Mouse (Mus musculus): ENCODE data around the gene Dip2c. TPM values are rescaled to one million over a fixed set of nuclear protein-coding genes. Genes with fewer than 3 reads are reported as not detected.
A peak's percentile ranks its signal among the peaks of the same experiment; 100 is the strongest.

Dip2c gene
- polyA plus RNA-seq, 1 experiment from 2014 or later = 0.83 TPM

GRCm38 (mm10) chr13:9695403-9695802, 419.1 kb downstream of the Dip2c start:
- Histone ChIP-seq H3K4me3 (ENCODE audit: low read depth, low read length) (no peak overlapping the region), H3K9ac (replicated peaks) (no peak overlapping the region), H3K27me3 (ENCODE audit: insufficient read depth, low read length) (no peaks in the 10 kb centered on the region), H3K4me2 (ENCODE audit: low read depth, low read length) (no peak overlapping the region), H3K36me3 (replicated peaks; ENCODE audit: insufficient read depth, low read length) (peaks cover 45% of the 10 kb centered on the region), H3K4me1 (ENCODE audit: insufficient read depth) (no peaks in the 10 kb centered on the region), H3K27ac (ENCODE audit: low read depth) (no peak overlapping the region), H3K9me3 (ENCODE audit: low read length) (no peaks in the 10 kb centered on the region)
- ATAC-seq (no peak), DNase-seq (no peak)
- TF ChIP-seq CTCF (IDR thresholded peaks at IDR 0.05; ENCODE audit: low read depth) = no peak
- no peak for TF ChIP-seq EP300 (IDR thresholded peaks at IDR 0.05; ENCODE audit: low read depth)
- 81% methylated on average over 4 of the region's 4 CpGs for WGBS (ENCODE audit: insufficient replicate concordance)

- Histone ChIP-seq H3K27me3 (ENCODE audit: insufficient read depth, low read length) (no peaks in the 10 kb centered on the region), H3K27ac (ENCODE audit: low read depth) (no peak overlapping the region), H3K4me2 (ENCODE audit: low read depth, low read length) (no peak overlapping the region), H3K9ac (replicated peaks) (no peak overlapping the region), H3K4me1 (ENCODE audit: insufficient read depth) (no peaks in the 10 kb centered on the region), H3K36me3 (replicated peaks; ENCODE audit: insufficient read depth, low read length) (peaks cover 41% of the 10 kb centered on the region), H3K4me3 (ENCODE audit: low read depth, low read length) (no peak overlapping the region), H3K9me3 (ENCODE audit: low read length) (no peaks in the 10 kb centered on the region)
- DNase-seq (no peak), ATAC-seq (no peak)
- TF ChIP-seq CTCF (IDR thresholded peaks at IDR 0.05; ENCODE audit: low read depth) = no peak
- TF ChIP-seq EP300 (IDR thresholded peaks at IDR 0.05; ENCODE audit: low read depth) = no peak
Observed at GRCm38 (mm10) chr13:9695809-9696208, 419.5 kb downstream of the Dip2c start.

GRCm38 (mm10) chr13:9697340-9697739, 421.0 kb downstream of the Dip2c start:
- Histone ChIP-seq H3K4me1 (ENCODE audit: insufficient read depth) (no peaks in the 10 kb centered on the region), H3K9me3 (ENCODE audit: low read length) (no peaks in the 10 kb centered on the region), H3K27ac (ENCODE audit: low read depth) (no peak overlapping the region), H3K4me3 (ENCODE audit: low read depth, low read length) (no peak overlapping the region), H3K36me3 (replicated peaks; ENCODE audit: insufficient read depth, low read length) (peaks cover 29% of the 10 kb centered on the region), H3K27me3 (ENCODE audit: insufficient read depth, low read length) (no peaks in the 10 kb centered on the region), H3K4me2 (ENCODE audit: low read depth, low read length) (no peak overlapping the region), H3K9ac (replicated peaks) (no peak overlapping the region)
- ATAC-seq (no peak), DNase-seq (no peak)
- 87% methylated on average over 4 of the region's 4 CpGs for WGBS (ENCODE audit: insufficient replicate concordance)
- TF ChIP-seq CTCF (IDR thresholded peaks at IDR 0.05; ENCODE audit: low read depth) = no peak
- no peak for TF ChIP-seq EP300 (IDR thresholded peaks at IDR 0.05; ENCODE audit: low read depth)

- Histone ChIP-seq H3K36me3 (replicated peaks; ENCODE audit: insufficient read depth, low read length) (0 out of 2 replicates have a peak, but pooled peaks cover 8% of the 10 kb centered on the region), H3K4me3 (ENCODE audit: low read depth, low read length) (no peak overlapping the region), H3K27me3 (ENCODE audit: insufficient read depth, low read length) (no peaks in the 10 kb centered on the region), H3K9me3 (ENCODE audit: low read length) (no peaks in the 10 kb centered on the region), H3K4me1 (ENCODE audit: insufficient read depth) (0 out of 2 replicates have a peak, but pooled peaks cover 3% of the 10 kb centered on the region), H3K27ac (ENCODE audit: low read depth) (peak overlapping the region; percentile 39; the same call in 1 of the 2 replicates), H3K4me2 (ENCODE audit: low read depth, low read length) (no peak overlapping the region), H3K9ac (replicated peaks) (no peak overlapping the region)
- ATAC-seq (peak; percentile 96), DNase-seq (peak; percentile 29)
- TF ChIP-seq EP300 (IDR thresholded peaks at IDR 0.05; ENCODE audit: low read depth) = no peak
- no peak for TF ChIP-seq CTCF (IDR thresholded peaks at IDR 0.05; ENCODE audit: low read depth)
- WGBS (ENCODE audit: insufficient replicate concordance) = 60% methylated on average over 12 of the region's 12 CpGs
Observed at GRCm38 (mm10) chr13:9702615-9703235, 426.4 kb downstream of the Dip2c start.

- WGBS (ENCODE audit: insufficient replicate concordance) = 88% methylated on average over 8 of the region's 8 CpGs
- TF ChIP-seq EP300 (IDR thresholded peaks at IDR 0.05; ENCODE audit: low read depth) (no peak), CTCF (IDR thresholded peaks at IDR 0.05; ENCODE audit: low read depth) (no peak)
- Histone ChIP-seq H3K27ac (ENCODE audit: low read depth) (no peak overlapping the region), H3K4me1 (ENCODE audit: insufficient read depth) (0 out of 2 replicates have a peak, but pooled peaks cover 3% of the 10 kb centered on the region), H3K9me3 (ENCODE audit: low read length) (no peaks in the 10 kb centered on the region), H3K4me3 (ENCODE audit: low read depth, low read length) (no peak overlapping the region), H3K4me2 (ENCODE audit: low read depth, low read length) (no peak overlapping the region), H3K27me3 (ENCODE audit: insufficient read depth, low read length) (no peaks in the 10 kb centered on the region), H3K9ac (replicated peaks) (no peak overlapping the region), H3K36me3 (replicated peaks; ENCODE audit: insufficient read depth, low read length) (peaks cover 11% of the 10 kb centered on the region; the same call in 1 of the 2 replicates)
- ATAC-seq (no peak), DNase-seq (no peak)
Observed at GRCm38 (mm10) chr13:9706720-9707119, 430.4 kb downstream of the Dip2c start.

GRCm38 (mm10) chr13:9708433-9709240, 432.3 kb downstream of the Dip2c start:
- no peak overlapping the region for H3K27ac ChIP-seq (ENCODE audit: low read depth)
- 86% methylated on average over 7 of the region's 7 CpGs for WGBS (ENCODE audit: insufficient replicate concordance)
- H3K4me1 ChIP-seq (ENCODE audit: insufficient read depth) = no peaks in the 10 kb centered on the region
- H3K4me3 ChIP-seq (ENCODE audit: low read depth, low read length) = no peak overlapping the region
- H3K4me2 ChIP-seq (ENCODE audit: low read depth, low read length) = no peak overlapping the region
- H3K36me3 ChIP-seq (replicated peaks; ENCODE audit: insufficient read depth, low read length) = peaks cover 10% of the 10 kb centered on the region; the same call in 1 of the 2 replicates
- ATAC-seq = no peak
- no peaks in the 10 kb centered on the region for H3K9me3 ChIP-seq (ENCODE audit: low read length)
- no peak overlapping the region for H3K9ac ChIP-seq (replicated peaks)
- TF ChIP-seq CTCF (IDR thresholded peaks at IDR 0.05; ENCODE audit: low read depth) (no peak), EP300 (IDR thresholded peaks at IDR 0.05; ENCODE audit: low read depth) (no peak)
- no peaks in the 10 kb centered on the region for H3K27me3 ChIP-seq (ENCODE audit: insufficient read depth, low read length)
- DNase-seq = no peak
